Mouse (Mus musculus) MEL (cell line): ENCODE data around the gene Omp. TPM values are rescaled to one million over a fixed set of nuclear protein-coding genes. Genes with fewer than 3 reads are reported as not detected.

Source experiments
- DNase-seq: peaks from one replicate; pipeline ENCODE4 v3.0.0; 2011; ENCODE audit warnings: low read depth, low spot score
- H3K27ac ChIP-seq: 2 replicates; pipeline ENCODE4 v1.5.1; 2012; ENCODE audit warnings: low read depth, mild to moderate bottlenecking, control low read depth, low read length, moderate library complexity; ENCODE audit not compliant: control insufficient read depth
- H3K27me3 ChIP-seq, 2 experiments: fragments of 150-350 bp in 1 of 2; sonication (generic) in 1 of 2; 2 replicates each; pipeline ENCODE4 v1.6.1; 2012; ENCODE audit warnings: low read length in 2 of 2, mild to moderate bottlenecking in 2 of 2, improper control_type of control experiment in 1 of 2, moderate library complexity in 1 of 2; ENCODE audit not compliant: insufficient read depth in 2 of 2, control insufficient read depth in 1 of 2
- H3K36me3 ChIP-seq, 2 experiments: 2 replicates each; pipeline ENCODE4 v1.6.1; 2012 to 2014; ENCODE audit warnings: low read length in 2 of 2, improper control_type of control experiment in 1 of 2, inconsistent platforms in 1 of 2, mild to moderate bottlenecking in 1 of 2; ENCODE audit not compliant: insufficient read depth in 2 of 2, control insufficient read depth in 1 of 2
- H3K4me1 ChIP-seq, 2 experiments: fragments of 150-350 bp in 1 of 2; sonication (generic) in 1 of 2; 2 replicates each; pipeline ENCODE4 v1.6.1; 2012; ENCODE audit warnings: low read length in 2 of 2, improper control_type of control experiment in 1 of 2, mild to moderate bottlenecking in 1 of 2; ENCODE audit not compliant: insufficient read depth in 2 of 2, control insufficient read depth in 1 of 2
- H3K4me3 ChIP-seq, 2 experiments: fragments of 150-350 bp in 1 of 2; sonication (generic) in 1 of 2; 2 replicates each; pipeline ENCODE4 v1.5.1; 2012; ENCODE audit warnings: low read depth in 2 of 2, low read length in 2 of 2, mild to moderate bottlenecking in 2 of 2, moderate library complexity in 2 of 2, control low read depth in 1 of 2, improper control_type of control experiment in 1 of 2; ENCODE audit not compliant: control insufficient read depth in 1 of 2, insufficient read depth in 1 of 2
- H3K79me2 ChIP-seq: 2 replicates; pipeline ENCODE4 v1.6.1; 2012; ENCODE audit warnings: mild to moderate bottlenecking, low read length, moderate library complexity; ENCODE audit not compliant: control insufficient read depth, poor library complexity, insufficient read depth
- H3K9ac ChIP-seq: 2 replicates; pipeline ENCODE4 v1.6.1; 2012; ENCODE audit warnings: low read depth, mild to moderate bottlenecking, control low read depth, low read length, moderate library complexity; ENCODE audit not compliant: control insufficient read depth, poor library complexity, severe bottlenecking
- H3K9me3 ChIP-seq: fragments of 150-350 bp; sonication (generic); replicated peaks from 2 replicates; pipeline ENCODE4 v1.6.1; 2012; ENCODE audit warnings: mild to moderate bottlenecking, low read length, improper control_type of control experiment, moderate library complexity; ENCODE audit not compliant: insufficient read depth
- CTCF ChIP-seq, 3 experiments: IDR thresholded peaks in 2 of 3; conservative IDR thresholded peaks in 1 of 3; 2 replicates each; pipeline ENCODE4 v1.5.1; 2011 to 2012; ENCODE audit warnings: low read length in 3 of 3, low read depth in 2 of 3, mild to moderate bottlenecking in 2 of 3, improper control_type of control experiment in 1 of 3, inconsistent platforms in 1 of 3, mixed read lengths in 1 of 3, moderate library complexity in 1 of 3; ENCODE audit not compliant: control insufficient read depth in 1 of 3, insufficient read depth in 1 of 3, poor library complexity in 1 of 3, severe bottlenecking in 1 of 3
- ELF1 ChIP-seq: IDR thresholded peaks from 2 replicates; pipeline ENCODE4 v1.6.1; 2014; ENCODE audit warnings: low read depth, mild to moderate bottlenecking, inconsistent platforms, low read length, improper control_type of control experiment, moderate library complexity
- EP300 ChIP-seq, 2 experiments: IDR thresholded peaks; 2 replicates each; pipeline ENCODE4 v1.6.1; 2011; ENCODE audit warnings: improper control_type of control experiment in 2 of 2, low read length in 2 of 2, low read depth in 1 of 2, mild to moderate bottlenecking in 1 of 2
- JUND ChIP-seq: IDR thresholded peaks from 2 replicates; pipeline ENCODE4 v1.6.1; 2011; ENCODE audit warnings: low read depth, mild to moderate bottlenecking, improper control_type of control experiment, low read length
- MAX ChIP-seq: IDR thresholded peaks from 2 replicates; pipeline ENCODE4 v1.6.1; 2011; ENCODE audit warnings: low read length, improper control_type of control experiment
- MAZ ChIP-seq: IDR thresholded peaks from 2 replicates; pipeline ENCODE4 v1.6.1; 2012; ENCODE audit warnings: low read depth, mild to moderate bottlenecking, inconsistent platforms, low read length, improper control_type of control experiment
- MEF2A ChIP-seq: IDR thresholded peaks from 2 replicates; pipeline ENCODE4 v1.6.1; 2014; ENCODE audit warnings: low read depth, mild to moderate bottlenecking, inconsistent platforms, low read length, improper control_type of control experiment; ENCODE audit not compliant: poor library complexity, insufficient replicate concordance, severe bottlenecking; ENCODE audit errors: extremely low read depth
- MYB ChIP-seq: IDR thresholded peaks from 2 replicates; pipeline ENCODE4 v1.6.1; 2011; ENCODE audit warnings: mild to moderate bottlenecking, low read depth, low read length, improper control_type of control experiment
- MYC ChIP-seq: IDR thresholded peaks from 2 replicates; pipeline ENCODE4 v1.6.1; 2011; ENCODE audit warnings: low read depth, mild to moderate bottlenecking, low read length, improper control_type of control experiment, moderate library complexity
- NRF1 ChIP-seq: IDR thresholded peaks from 2 replicates; pipeline ENCODE4 v1.6.1; 2014; ENCODE audit warnings: low read depth, mild to moderate bottlenecking, inconsistent platforms, low read length, improper control_type of control experiment, moderate library complexity; ENCODE audit not compliant: poor library complexity, insufficient read depth, severe bottlenecking
- RAD21 ChIP-seq: IDR thresholded peaks from 2 replicates; pipeline ENCODE4 v1.6.1; 2011; ENCODE audit warnings: mild to moderate bottlenecking, low read depth, low read length, improper control_type of control experiment
- TBP ChIP-seq: IDR thresholded peaks from 2 replicates; pipeline ENCODE4 v1.8.0; 2011; ENCODE audit warnings: low read depth, low read length, improper control_type of control experiment
- TCF12 ChIP-seq: IDR thresholded peaks from 2 replicates; pipeline ENCODE4 v1.6.1; 2014; ENCODE audit warnings: low read depth, mild to moderate bottlenecking, inconsistent platforms, low read length, improper control_type of control experiment, moderate library complexity
- USF2 ChIP-seq, 2 experiments: IDR thresholded peaks; 2 replicates each; pipeline ENCODE4 v1.6.1; 2011 to 2012; ENCODE audit warnings: improper control_type of control experiment in 2 of 2, low read length in 2 of 2, borderline replicate concordance in 1 of 2, inconsistent platforms in 1 of 2, low read depth in 1 of 2, mild to moderate bottlenecking in 1 of 2; ENCODE audit not compliant: insufficient read depth in 1 of 2
- ZC3H11A ChIP-seq: IDR thresholded peaks from 2 replicates; pipeline ENCODE4 v1.6.1; 2012; ENCODE audit warnings: low read depth, mild to moderate bottlenecking, inconsistent platforms, low read length, improper control_type of control experiment
- polyA plus RNA-seq, 2 experiments: library from polyadenylated mRNA; stranded (reverse) in 1 of 2; unstranded in 1 of 2; fragments of >175 nt in 1 of 2; fragments of >200 nt in 1 of 2; gene quantifications; 2 replicates each; pipeline versions ENCODE4 v1.2.1 to v1.2.4; 2012; ENCODE audit warnings: low replicate concordance in 2 of 2, low read depth in 1 of 2; ENCODE audit not compliant: insufficient read length in 2 of 2, insufficient read depth in 1 of 2, missing spikeins in 1 of 2
- total RNA-seq: library from RNA; depleted of rRNA; stranded (reverse); fragments of 300-350 nt; gene quantifications from 2 replicates; pipeline ENCODE4 v1.2.3, GENCODE M21; 2012

Gene Omp
- total and polyA plus RNA-seq, 3 experiments, result 0.07 to 0.08 TPM; not detected in 1

- no peak for TF ChIP-seq RAD21
- TF ChIP-seq, all 39 proteins: peak for 0
- peaks cover 0 to 16% of the 10 kb centered on the region in 2 experiments; a peak in 3 of 4 replicates for H3K4me1 ChIP-seq
Measured at GRCm38 (mm10) chr7:98152400-98152799, 7.1 kb upstream of the Omp start.

GRCm38 (mm10) chr7:98150525-98150924 is 5.2 kb upstream of the Omp start:
- peaks cover 0 to under 1% of the 10 kb centered on the region in 2 experiments; a peak in 1 of 4 replicates for H3K4me1 ChIP-seq
- H3K27ac ChIP-seq, result no peak overlapping the region
- H3K27me3 ChIP-seq, result no peaks in the 10 kb centered on the region
- H3K9ac ChIP-seq, result no peak overlapping the region
- no peak for DNase-seq
- no peak overlapping the region for H3K4me3 ChIP-seq
- peak in 2 of 3 experiments; percentile 15 to 18; a peak in 2 of 6 replicates for TF ChIP-seq CTCF (IDR thresholded peaks at IDR 0.05 in 2 of 3, conservative IDR thresholded peaks at IDR 0.05 in 1 of 3; ENCODE audit: control insufficient read depth in 1 of 3, insufficient read depth in 1 of 3, low read depth in 2 of 3, low read length in 3 of 3, poor library complexity in 1 of 3, severe bottlenecking in 1 of 3)
- TF ChIP-seq RAD21, result peak; percentile 3
- TF ChIP-seq ELF1, result no peak
- H3K36me3 ChIP-seq, result no peaks in the 10 kb centered on the region
- H3K79me2 ChIP-seq, result no peaks in the 10 kb centered on the region
- H3K9me3 ChIP-seq, result no peaks in the 10 kb centered on the region

More at GRCm38 (mm10) chr7:98152400-98152799, 7.1 kb upstream of the Omp start:
- Histone ChIP-seq H3K36me3 (peaks cover 0 to 5% of the 10 kb centered on the region in 2 experiments; a peak in 2 of 4 replicates), H3K4me3 (no peak overlapping the region), H3K79me2 (no peaks in the 10 kb centered on the region), H3K27ac (no peak overlapping the region), H3K27me3 (no peaks in the 10 kb centered on the region), H3K9ac (no peak overlapping the region), H3K9me3 (no peaks in the 10 kb centered on the region)
- no peak for DNase-seq

GRCm38 (mm10) chr7:98149802-98150201 is 4.5 kb upstream of the Omp start:
- TF ChIP-seq TBP (no peak), RAD21 (no peak), EP300 (IDR thresholded peaks at IDR 0.05; ENCODE audit: low read depth in 1 of 2, low read length in 2 of 2) (no peak), TCF12 (no peak), MAX (no peak)
- TF ChIP-seq, all 39 proteins: peak for 0
- no peaks in the 10 kb centered on the region for H3K4me1 ChIP-seq
- H3K9ac ChIP-seq, result no peak overlapping the region
- H3K27me3 ChIP-seq, result no peaks in the 10 kb centered on the region
- H3K79me2 ChIP-seq, result no peaks in the 10 kb centered on the region
- H3K36me3 ChIP-seq, result no peaks in the 10 kb centered on the region
- no peaks in the 10 kb centered on the region for H3K9me3 ChIP-seq
- no peak for DNase-seq
- H3K4me3 ChIP-seq, result no peak overlapping the region
- no peak overlapping the region for H3K27ac ChIP-seq

- H3K4me3 ChIP-seq, result no peak overlapping the region
- H3K27me3 ChIP-seq, result no peaks in the 10 kb centered on the region
- no peaks in the 10 kb centered on the region for H3K9me3 ChIP-seq
- peak; percentile 24 for DNase-seq
- H3K36me3 ChIP-seq, result no peaks in the 10 kb centered on the region
- H3K4me1 ChIP-seq, result no peaks in the 10 kb centered on the region
- no peak overlapping the region for H3K27ac ChIP-seq
- TF ChIP-seq NRF1 (no peak), ZC3H11A (no peak), MYC (no peak), USF2 (IDR thresholded peaks at IDR 0.05; ENCODE audit: borderline replicate concordance in 1 of 2, insufficient read depth in 1 of 2, low read depth in 1 of 2, low read length in 2 of 2) (no peak), MEF2A (no peak), JUND (no peak), MYB (no peak), MAZ (no peak), RAD21 (no peak)
- no peaks in the 10 kb centered on the region for H3K79me2 ChIP-seq
- no peak overlapping the region for H3K9ac ChIP-seq
Measured at GRCm38 (mm10) chr7:98148721-98149407, 3.6 kb upstream of the Omp start.
